9 mouse cellular contexts compared by ENCODE assay signal in genomic region chr12:100952193-100952931, GRCm38 (mm10). TPM values are rescaled to one million over a fixed set of nuclear protein-coding genes. Genes with fewer than 3 reads are reported as not detected.
DNase-seq lines count a peak whose midpoint lies in the region; ATAC-seq and TF ChIP-seq lines count a peak whose summit lies in the region.
"Had no signal": no experiment of that assay in that cellular context is flagged by ENCODE, and none has a peak within 500 bp of the region (broad histone marks: within the 10 kb centered on the region; RNA-seq: fewer than 3 reads in every experiment).

No protein-coding gene starts in this region.

- H3K9ac ChIP-seq in CH12.LX (ENCODE audit: insufficient read depth, low read depth), result no peak overlapping the region
- no peak overlapping the region for H3K9ac ChIP-seq in forebrain, embryonic 11.5 days (ENCODE audit: low read length)
- no peak overlapping the region for H3K9ac ChIP-seq in heart, embryonic 16.5 days (ENCODE audit: low read length)
- H3K9ac ChIP-seq in liver, embryonic 14.5 days (replicated peaks), result peak overlapping the region; percentile 29; the same call in 1 of the 2 replicates
- no peak overlapping the region for H3K9ac ChIP-seq in neural tube, embryonic 12.5 days

- no peaks in the 10 kb centered on the region for H3K9me3 ChIP-seq in CH12.LX (replicated peaks; ENCODE audit: low read length)
- no peaks in the 10 kb centered on the region for H3K9me3 ChIP-seq in forebrain, embryonic 11.5 days (ENCODE audit: control insufficient read depth, low read length)
- no peaks in the 10 kb centered on the region for H3K9me3 ChIP-seq in heart, embryonic 16.5 days (replicated peaks; ENCODE audit: control insufficient read depth, low read length)
- H3K9me3 ChIP-seq in liver, embryonic 14.5 days (ENCODE audit: control insufficient read depth, low read length), result no peaks in the 10 kb centered on the region
- no peaks in the 10 kb centered on the region for H3K9me3 ChIP-seq in neural tube, embryonic 12.5 days

- DNase-seq in CH12.LX (ENCODE audit: extremely low read depth), result peak; percentile 77
- DNase-seq in brain, embryonic 14.5 days (ENCODE audit: low read depth), result peak; percentile 90
- peak; percentile 85 for DNase-seq in forebrain, embryonic 11.5 days (ENCODE audit: low spot score)
- DNase-seq in kidney, postnatal 25 days, result peak; percentile 80 to 86
- peak in 2 of 3 experiments; percentile 60 to 63 for DNase-seq in liver, embryonic 14.5 days (ENCODE audit: low read depth in 3 of 3, low spot score in 3 of 3)
- DNase-seq in thymus, adult 18-20 months, result peak; percentile 41 to 60

- peaks cover 75 to 95% of the 10 kb centered on the region in 2 experiments for H3K36me3 ChIP-seq in CH12.LX (replicated peaks in 1 of 2; ENCODE audit: control insufficient read depth in 1 of 2, insufficient read depth in 1 of 2, low read length in 1 of 2)
- H3K36me3 ChIP-seq in forebrain, embryonic 11.5 days (ENCODE audit: control insufficient read depth, insufficient read depth, low read length), result no peaks in the 10 kb centered on the region; the same call in 1 of the 2 replicates
- 0 out of 2 replicates have a peak, but pooled peaks cover 2% of the 10 kb centered on the region for H3K36me3 ChIP-seq in heart, embryonic 16.5 days (ENCODE audit: control insufficient read depth, insufficient read depth)
- H3K36me3 ChIP-seq in liver, embryonic 14.5 days (replicated peaks; ENCODE audit: control insufficient read depth, insufficient read depth, low read depth), result peaks cover 11% of the 10 kb centered on the region; the same call in 1 of the 2 replicates
- H3K36me3 ChIP-seq in neural tube, embryonic 12.5 days, result peaks cover 17% of the 10 kb centered on the region

- in situ Hi-C loops in CH12.LX (cut with MboI; ENCODE audit: low pct_ligation_motif_present, low pct_unique_long_range_greater_than_20kb, low sequenced_read_pairs), result no loop called here

- TF ChIP-seq RAD21 in CH12.LX (IDR thresholded peaks at IDR 0.05; ENCODE audit: low read depth, low read length), result peak; percentile 68

- TF ChIP-seq CTCF in CH12.LX (conservative IDR thresholded peaks at IDR 0.05 in 1 of 2, IDR thresholded peaks at IDR 0.05 in 1 of 2; ENCODE audit: low read depth in 2 of 2, low read length in 2 of 2), result peak; percentile 46 to 88
- TF ChIP-seq CTCF in brain, embryonic 14.5 days (IDR thresholded peaks at IDR 0.05; ENCODE audit: borderline replicate concordance, extremely low read depth, insufficient read depth, insufficient read length), result peak; percentile 89
- peak; percentile 90 for TF ChIP-seq CTCF in liver, embryonic 14.5 days (IDR thresholded peaks at IDR 0.05; ENCODE audit: low read depth)

- no peak overlapping the region for H3K4me3 ChIP-seq in CH12.LX (replicated peaks in 1 of 3; ENCODE audit: low read depth in 2 of 3, low read length in 2 of 3, poor library complexity in 1 of 3)
- no peak overlapping the region for H3K4me3 ChIP-seq in forebrain, embryonic 11.5 days (ENCODE audit: low read depth, low read length)
- H3K4me3 ChIP-seq in heart, embryonic 16.5 days (ENCODE audit: low read length), result no peak overlapping the region
- H3K4me3 ChIP-seq in liver, embryonic 14.5 days (ENCODE audit: insufficient read depth in 1 of 2, low read depth in 2 of 2, low read length in 2 of 2), result no peak overlapping the region
- H3K4me3 ChIP-seq in neural tube, embryonic 12.5 days, result no peak overlapping the region

- no peak overlapping the region for H3K4me2 ChIP-seq in CH12.LX (ENCODE audit: insufficient read depth, low read depth, poor library complexity, severe bottlenecking)
- no peak overlapping the region for H3K4me2 ChIP-seq in forebrain, embryonic 11.5 days (ENCODE audit: low read depth, low read length, severe bottlenecking)
- H3K4me2 ChIP-seq in heart, embryonic 16.5 days (ENCODE audit: low read depth, low read length), result peak overlapping the region; percentile 41; the same call in 1 of the 2 replicates
- peak overlapping the region; percentile 33 for H3K4me2 ChIP-seq in liver, embryonic 14.5 days (ENCODE audit: low read depth)
- H3K4me2 ChIP-seq in neural tube, embryonic 12.5 days (replicated peaks), result 0 out of 2 replicates have a peak overlapping the region, but pooled peaks have one; percentile 9

- H3K4me1 ChIP-seq in CH12.LX (ENCODE audit: control insufficient read depth in 1 of 2, insufficient read depth in 2 of 2), result peaks cover 0 to 3% of the 10 kb centered on the region in 2 experiments; a peak in 1 of 4 replicates
- no peaks in the 10 kb centered on the region; the same call in 1 of the 2 replicates for H3K4me1 ChIP-seq in forebrain, embryonic 11.5 days (replicated peaks; ENCODE audit: control insufficient read depth, insufficient read depth, low read length)
- H3K4me1 ChIP-seq in heart, embryonic 16.5 days (ENCODE audit: control insufficient read depth, insufficient read depth, low read length), result no peaks in the 10 kb centered on the region; the same call in 1 of the 2 replicates
- H3K4me1 ChIP-seq in liver, embryonic 14.5 days (replicated peaks; ENCODE audit: control insufficient read depth in 2 of 2, insufficient read depth in 2 of 2, low read length in 1 of 2), result peaks cover 47 to 49% of the 10 kb centered on the region in 2 experiments
- H3K4me1 ChIP-seq in neural tube, embryonic 12.5 days, result peaks cover 17% of the 10 kb centered on the region

- dilution Hi-C loops in CH12.LX (cut with MboI; ENCODE audit: extremely low pct_ligation_motif_present, extremely low pct_unique_long_range_greater_than_20kb, low sequenced_read_pairs), result no loop called here

- 49% methylated on average over 9 of the region's 9 CpGs for WGBS in forebrain, embryonic 11.5 days
- WGBS in heart, embryonic 16.5 days, result 36% methylated on average over 9 of the region's 9 CpGs
- WGBS in liver, embryonic 14.5 days (ENCODE audit: insufficient replicate concordance), result 35% methylated on average over 9 of the region's 9 CpGs
- 36% methylated on average over 9 of the region's 9 CpGs for WGBS in neural tube, embryonic 12.5 days

- H3K27ac ChIP-seq in CH12.LX (ENCODE audit: insufficient read depth, low read depth), result no peak overlapping the region
- H3K27ac ChIP-seq in forebrain, embryonic 11.5 days (ENCODE audit: low read depth, low read length), result 0 out of 2 replicates have a peak overlapping the region, but pooled peaks have one; percentile 25
- peak overlapping the region; percentile 32; the same call in 1 of the 2 replicates for H3K27ac ChIP-seq in heart, embryonic 16.5 days (ENCODE audit: low read length)
- peak overlapping the region; percentile 69 for H3K27ac ChIP-seq in liver, embryonic 14.5 days
- no peak overlapping the region for H3K27ac ChIP-seq in neural tube, embryonic 12.5 days
- H3K27ac ChIP-seq: macrophage had no signal

- TF ChIP-seq POLR2A in CH12.LX (IDR thresholded peaks at IDR 0.05; ENCODE audit: low read depth, low read length), result no peak
- no peak for TF ChIP-seq POLR2A in brain, embryonic 14.5 days (IDR thresholded peaks at IDR 0.05; ENCODE audit: borderline replicate concordance, extremely low read depth, insufficient read depth, insufficient read length, poor library complexity, severe bottlenecking)

- ATAC-seq in forebrain, embryonic 11.5 days (replicated peaks; ENCODE audit: low FRiP score), result peak; percentile 76
- ATAC-seq in heart, embryonic 16.5 days (replicated peaks; ENCODE audit: extremely low read depth, insufficient read depth, low FRiP score), result peak; percentile 78
- ATAC-seq in liver, embryonic 14.5 days (ENCODE audit: insufficient read depth), result peak; percentile 34
- peak; percentile 80 for ATAC-seq in neural tube, embryonic 12.5 days (ENCODE audit: low FRiP score, low read depth)

- H3K27me3 ChIP-seq in CH12.LX (replicated peaks), result no peaks in the 10 kb centered on the region
- H3K27me3 ChIP-seq in forebrain, embryonic 11.5 days (ENCODE audit: control insufficient read depth, insufficient read depth, low read length), result no peaks in the 10 kb centered on the region
- H3K27me3 ChIP-seq in heart, embryonic 16.5 days (ENCODE audit: control insufficient read depth, insufficient read depth, low read length), result peaks cover 23% of the 10 kb centered on the region
- no peaks in the 10 kb centered on the region for H3K27me3 ChIP-seq in liver, embryonic 14.5 days (ENCODE audit: control insufficient read depth, insufficient read depth, low read length)
- no peaks in the 10 kb centered on the region for H3K27me3 ChIP-seq in neural tube, embryonic 12.5 days (replicated peaks)

- no peaks in the 10 kb centered on the region for H3K79me2 ChIP-seq in CH12.LX (replicated peaks; ENCODE audit: control insufficient read depth, extremely low read depth, insufficient read depth, poor library complexity, severe bottlenecking)

- no peak for TF ChIP-seq EP300 in CH12.LX (IDR thresholded peaks at IDR 0.05; ENCODE audit: low read length)
- no peak for TF ChIP-seq EP300 in liver, embryonic 14.5 days (IDR thresholded peaks at IDR 0.05; ENCODE audit: low read depth)

TF ChIP-seq in CH12.LX, 34 proteins besides CTCF, POLR2A, EP300 and RAD21 (continues in another document):
- TF ChIP-seq MYC (IDR thresholded peaks at IDR 0.05; ENCODE audit: low read depth, low read length), result peak; percentile 69
- TF ChIP-seq NELFE (IDR thresholded peaks at IDR 0.05; ENCODE audit: low read depth, low read length), result no peak
- no peak for TF ChIP-seq ZMIZ1 (IDR thresholded peaks at IDR 0.05; ENCODE audit: low read depth, low read length)
- no peak for TF ChIP-seq NRF1 (IDR thresholded peaks at IDR 0.05; ENCODE audit: low read depth, low read length)
- no peak for TF ChIP-seq USF1 (IDR thresholded peaks at IDR 0.05; ENCODE audit: low read depth, low read length)
- peak; percentile 84 for TF ChIP-seq SMC3 (IDR thresholded peaks at IDR 0.05; ENCODE audit: low read depth, low read length)
- TF ChIP-seq ZKSCAN1 (IDR thresholded peaks at IDR 0.05; ENCODE audit: borderline replicate concordance, low read depth, low read length), result no peak
- TF ChIP-seq MEF2A (IDR thresholded peaks at IDR 0.05; ENCODE audit: borderline replicate concordance, low read depth, low read length), result 0 out of 2 replicates have a peak, but pooled peaks have one; percentile 14
- TF ChIP-seq POLR2AphosphoS2 (IDR thresholded peaks at IDR 0.05; ENCODE audit: low read depth, low read length), result no peak
- no peak for TF ChIP-seq GABPA (IDR thresholded peaks at IDR 0.05; ENCODE audit: insufficient replicate concordance, low read depth, low read length)
- no peak for TF ChIP-seq MAZ (IDR thresholded peaks at IDR 0.05; ENCODE audit: low read depth, low read length)

RNA-seq across cellular contexts. Expression of gene Gpr68, which starts 44.4 kb away (rescaled TPM):
- 2.3 and 4.2 TPM in 2 replicates for total RNA-seq in CH12.LX (2012; rRNA removed)
- total RNA-seq in CH12.LX (2014; rRNA removed), result 1.2 TPM in 2 replicates
- 1.5 and 1.6 TPM in 2 replicates for polyA plus RNA-seq in CH12.LX (2012; ENCODE audit: insufficient read length, low read depth)
- 1.8 and 3.4 TPM in 2 replicates for polyA plus RNA-seq in brain, embryonic 14.5 days (2012; rRNA removed)
- 0.13 and 0.15 TPM in 2 replicates for polyA plus RNA-seq in forebrain, embryonic 11.5 days (2014; fragmentation: Nextera tagmentation; extraction: Ambion mirVana)
- polyA plus RNA-seq in heart, embryonic 16.5 days (2015; fragmentation: Nextera tagmentation; extraction: Ambion mirVana), result 8.1 and 8.7 TPM in 2 replicates
- polyA plus RNA-seq in liver, embryonic 14.5 days (2012; rRNA removed), result 0.04 TPM in 2 replicates
- polyA plus RNA-seq in liver, embryonic 14.5 days (2014; fragmentation: Nextera tagmentation; extraction: Ambion mirVana), result not detected in 2 replicates
- polyA plus RNA-seq in neural tube, embryonic 12.5 days (2016; fragmentation: Nextera tagmentation; extraction: Ambion mirVana), result 0.69 and 0.79 TPM in 2 replicates

Comparison
In these comparisons a context has a peak if more than half of its experiments do, and no peak if none do; other contexts are left out.
1. H3K27ac ChIP-seq: peak in forebrain, embryonic 11.5 days (single experiment), heart, embryonic 16.5 days (single experiment) and liver, embryonic 14.5 days (single experiment); none in CH12.LX (single experiment) and neural tube, embryonic 12.5 days (single experiment).
2. H3K4me2 ChIP-seq: peak in heart, embryonic 16.5 days (single experiment), liver, embryonic 14.5 days (single experiment) and neural tube, embryonic 12.5 days (single experiment); none in CH12.LX (single experiment) and forebrain, embryonic 11.5 days (single experiment).
3. Peak in every context shown above with its lines, with median percentiles within 50 percentile points of each other: DNase-seq, CTCF ChIP-seq and ATAC-seq.